Mouse (Mus musculus): Measurements from ENCODE around the gene Nup210l. TPM values are rescaled to one million over a fixed set of nuclear protein-coding genes. Genes with fewer than 3 reads are reported as not detected.

Gene Nup210l
- polyA plus RNA-seq, 1 experiment from 2014 or later: not detected

GRCm38 (mm10) chr3:90220088-90220487 is 116.2 kb downstream of the Nup210l start:
- WGBS: 8% methylated on average over 6 of the region's 6 CpGs
- peak; percentile 44; the same call in 1 of the 2 replicates for ATAC-seq
- Histone ChIP-seq H3K27me3 (replicated peaks; ENCODE audit: control insufficient read depth, insufficient read depth, low read length) (no peaks in the 10 kb centered on the region), H3K9ac (ENCODE audit: low read depth, low read length) (peak overlapping the region; percentile 70; the same call in 1 of the 2 replicates), H3K4me2 (replicated peaks; ENCODE audit: low read depth) (peak overlapping the region; percentile 75), H3K4me1 (replicated peaks; ENCODE audit: control insufficient read depth, insufficient read depth, low read length) (no peaks in the 10 kb centered on the region), H3K4me3 (ENCODE audit: low read depth, low read length) (peak overlapping the region; percentile 49), H3K9me3 (ENCODE audit: control insufficient read depth) (no peaks in the 10 kb centered on the region), H3K27ac (ENCODE audit: low read depth, low read length) (peak overlapping the region; percentile 65), H3K36me3 (ENCODE audit: control insufficient read depth, insufficient read depth) (peaks cover 5% of the 10 kb centered on the region; the same call in 1 of the 2 replicates)
- peak; percentile 86 for TF ChIP-seq CTCF (IDR thresholded peaks at IDR 0.05; ENCODE audit: low read depth)

- Histone ChIP-seq H3K27me3 (replicated peaks; ENCODE audit: control insufficient read depth, insufficient read depth, low read length) (no peaks in the 10 kb centered on the region), H3K27ac (ENCODE audit: low read depth, low read length) (peak overlapping the region; percentile 65), H3K4me2 (replicated peaks; ENCODE audit: low read depth) (peak overlapping the region; percentile 75), H3K9me3 (ENCODE audit: control insufficient read depth) (no peaks in the 10 kb centered on the region), H3K4me1 (replicated peaks; ENCODE audit: control insufficient read depth, insufficient read depth, low read length) (no peaks in the 10 kb centered on the region), H3K9ac (ENCODE audit: low read depth, low read length) (peak overlapping the region; percentile 70), H3K4me3 (ENCODE audit: low read depth, low read length) (peak overlapping the region; percentile 49), H3K36me3 (ENCODE audit: control insufficient read depth, insufficient read depth) (peaks cover 7% of the 10 kb centered on the region)
- TF ChIP-seq CTCF (IDR thresholded peaks at IDR 0.05; ENCODE audit: low read depth): no peak
- peak; percentile 69 for ATAC-seq
- WGBS: 0% methylated on average over 18 of the region's 20 CpGs
Observed at GRCm38 (mm10) chr3:90220531-90220951, 116.6 kb downstream of the Nup210l start.

DNA sequence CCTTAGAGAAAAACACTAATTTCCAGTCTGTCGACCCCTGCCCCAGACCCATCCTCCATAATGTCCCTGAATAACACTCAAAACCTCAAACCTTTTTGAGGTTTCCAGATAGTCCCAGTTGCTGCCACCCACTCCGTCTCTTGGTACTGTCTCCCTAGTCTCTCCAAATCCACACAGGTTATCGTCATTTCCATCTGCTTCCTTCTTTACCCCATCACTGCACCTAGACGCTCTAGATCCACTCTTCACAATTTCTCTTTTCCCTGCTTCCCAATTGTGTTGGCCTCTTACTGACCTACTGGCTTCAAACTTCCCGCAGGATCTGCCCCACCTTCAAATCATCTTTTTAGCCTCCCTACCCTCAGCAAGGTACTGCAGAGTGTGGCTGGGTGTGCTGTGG is 117.2 kb downstream of the Nup210l start:
- WGBS: 17% methylated on average over 5 of the region's 5 CpGs
- Histone ChIP-seq H3K9me3 (ENCODE audit: control insufficient read depth) (no peaks in the 10 kb centered on the region), H3K4me2 (replicated peaks; ENCODE audit: low read depth) (peak overlapping the region; percentile 75), H3K9ac (ENCODE audit: low read depth, low read length) (peak overlapping the region; percentile 70), H3K4me3 (ENCODE audit: low read depth, low read length) (peak overlapping the region; percentile 49), H3K27ac (ENCODE audit: low read depth, low read length) (peak overlapping the region; percentile 54; the same call in 1 of the 2 replicates), H3K36me3 (ENCODE audit: control insufficient read depth, insufficient read depth) (peaks cover 8% of the 10 kb centered on the region), H3K27me3 (replicated peaks; ENCODE audit: control insufficient read depth, insufficient read depth, low read length) (no peaks in the 10 kb centered on the region), H3K4me1 (replicated peaks; ENCODE audit: control insufficient read depth, insufficient read depth, low read length) (no peaks in the 10 kb centered on the region)
- no peak for ATAC-seq
- no peak for TF ChIP-seq CTCF (IDR thresholded peaks at IDR 0.05; ENCODE audit: low read depth)

DNA sequence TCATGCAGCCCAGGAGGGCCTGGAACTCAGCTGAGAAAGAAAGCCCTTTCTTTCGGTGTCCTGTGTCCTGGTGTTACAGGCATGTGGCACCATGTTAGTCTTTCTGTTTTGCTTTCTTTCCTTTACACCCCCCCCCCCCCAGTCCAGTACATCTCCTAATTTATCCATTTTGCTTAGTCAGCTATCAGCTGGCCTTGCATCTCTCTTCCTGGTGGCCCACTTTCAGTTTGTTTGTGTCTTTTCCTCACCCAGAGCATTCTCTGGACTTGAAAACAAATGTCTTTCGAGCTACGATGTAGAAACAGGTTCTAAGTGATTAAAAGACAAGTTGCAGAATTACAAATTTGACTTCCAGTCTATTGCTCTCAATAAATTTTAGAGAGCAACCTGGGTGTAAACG is 118.5 kb downstream of the Nup210l start:
- H3K27ac ChIP-seq (ENCODE audit: low read depth, low read length): no peak overlapping the region
- no peaks in the 10 kb centered on the region for H3K27me3 ChIP-seq (replicated peaks; ENCODE audit: control insufficient read depth, insufficient read depth, low read length)
- H3K4me3 ChIP-seq (ENCODE audit: low read depth, low read length): no peak overlapping the region
- no peak overlapping the region for H3K9ac ChIP-seq (ENCODE audit: low read depth, low read length)
- no peak overlapping the region for H3K4me2 ChIP-seq (replicated peaks; ENCODE audit: low read depth)
- peaks cover 8% of the 10 kb centered on the region for H3K36me3 ChIP-seq (ENCODE audit: control insufficient read depth, insufficient read depth)
- WGBS: 91% methylated on average over 4 of the region's 4 CpGs
- no peaks in the 10 kb centered on the region for H3K4me1 ChIP-seq (replicated peaks; ENCODE audit: control insufficient read depth, insufficient read depth, low read length)
- no peak for TF ChIP-seq CTCF (IDR thresholded peaks at IDR 0.05; ENCODE audit: low read depth)
- no peaks in the 10 kb centered on the region for H3K9me3 ChIP-seq (ENCODE audit: control insufficient read depth)
- ATAC-seq: no peak

GRCm38 (mm10) chr3:90222941-90223340 is 119.0 kb downstream of the Nup210l start:
- ATAC-seq: no peak
- H3K4me3 ChIP-seq (ENCODE audit: low read depth, low read length): no peak overlapping the region
- no peak for TF ChIP-seq CTCF (IDR thresholded peaks at IDR 0.05; ENCODE audit: low read depth)
- H3K4me1 ChIP-seq (replicated peaks; ENCODE audit: control insufficient read depth, insufficient read depth, low read length): no peaks in the 10 kb centered on the region
- H3K9me3 ChIP-seq (ENCODE audit: control insufficient read depth): no peaks in the 10 kb centered on the region
- H3K27ac ChIP-seq (ENCODE audit: low read depth, low read length): no peak overlapping the region
- H3K27me3 ChIP-seq (replicated peaks; ENCODE audit: control insufficient read depth, insufficient read depth, low read length): no peaks in the 10 kb centered on the region
- no peak overlapping the region for H3K4me2 ChIP-seq (replicated peaks; ENCODE audit: low read depth)
- no peak overlapping the region for H3K9ac ChIP-seq (ENCODE audit: low read depth, low read length)
- H3K36me3 ChIP-seq (ENCODE audit: control insufficient read depth, insufficient read depth): peaks cover 8% of the 10 kb centered on the region
- WGBS: 66% methylated on average over 3 of the region's 3 CpGs

- no peak overlapping the region for H3K27ac ChIP-seq (ENCODE audit: low read depth, low read length)
- no peak overlapping the region for H3K4me3 ChIP-seq (ENCODE audit: low read depth, low read length)
- no peaks in the 10 kb centered on the region for H3K27me3 ChIP-seq (replicated peaks; ENCODE audit: control insufficient read depth, insufficient read depth, low read length)
- H3K4me2 ChIP-seq (replicated peaks; ENCODE audit: low read depth): no peak overlapping the region
- 78% methylated on average over 10 of the region's 10 CpGs for WGBS
- H3K9me3 ChIP-seq (ENCODE audit: control insufficient read depth): no peaks in the 10 kb centered on the region
- ATAC-seq: no peak
- peaks cover 8% of the 10 kb centered on the region for H3K36me3 ChIP-seq (ENCODE audit: control insufficient read depth, insufficient read depth)
- peak; percentile 38; the same call in 1 of the 2 replicates for TF ChIP-seq CTCF (IDR thresholded peaks at IDR 0.05; ENCODE audit: low read depth)
- H3K9ac ChIP-seq (ENCODE audit: low read depth, low read length): no peak overlapping the region
- no peaks in the 10 kb centered on the region for H3K4me1 ChIP-seq (replicated peaks; ENCODE audit: control insufficient read depth, insufficient read depth, low read length)
Observed at GRCm38 (mm10) chr3:90224331-90224730, 120.4 kb downstream of the Nup210l start.

GRCm38 (mm10) chr3:90231075-90231474 is 127.1 kb downstream of the Nup210l start:
- Histone ChIP-seq H3K9ac (ENCODE audit: low read depth, low read length) (no peak overlapping the region), H3K36me3 (ENCODE audit: control insufficient read depth, insufficient read depth) (peaks cover 16% of the 10 kb centered on the region), H3K4me3 (ENCODE audit: low read depth, low read length) (peak overlapping the region; percentile 63), H3K9me3 (ENCODE audit: control insufficient read depth) (no peaks in the 10 kb centered on the region), H3K27me3 (replicated peaks; ENCODE audit: control insufficient read depth, insufficient read depth, low read length) (no peaks in the 10 kb centered on the region), H3K4me1 (replicated peaks; ENCODE audit: control insufficient read depth, insufficient read depth, low read length) (no peaks in the 10 kb centered on the region), H3K4me2 (replicated peaks; ENCODE audit: low read depth) (peak overlapping the region; percentile 85), H3K27ac (ENCODE audit: low read depth, low read length) (no peak overlapping the region)
- TF ChIP-seq CTCF (IDR thresholded peaks at IDR 0.05; ENCODE audit: low read depth): no peak
- ATAC-seq: no peak
- WGBS: 15% methylated on average over 8 of the region's 8 CpGs
